Mouse (Mus musculus) left cerebral cortex, adult 9 months (tissue): ENCODE results near the gene Cdk10.
"Not testable (repeated sequence)": the region's sequence is repeated elsewhere in the genome, so short reads cannot be mapped to it uniquely, and the experiment has no call there.

Experiments
- DNase-seq, 2 experiments: peaks; one replicate each; pipeline ENCODE4 v3.0.0; 2022; ENCODE audit warnings: low spot score in 2 of 2

The Cdk10 gene

GRCm38 (mm10) chr8:123224278-123225266, at the start of gene Cdk10:
TSS of gene Cdk10 (plus strand) at chr8:123224842.
- DNase-seq: peak; percentile 75 to 93

- DNase-seq: no peak
These were observed 43.3 kb upstream of the Cdk10 start for GRCm38 (mm10) chr8:123181391-123181790.

GRCm38 (mm10) chr8:123185566-123186409, 38.9 kb upstream of the Cdk10 start, which contains the start of gene Dpep1:
TSS of gene Dpep1 (plus strand) at chr8:123186242.
- DNase-seq: no peak

GRCm38 (mm10) chr8:123188006-123188405, 36.6 kb upstream of the Cdk10 start:
- DNase-seq: no peak

- DNase-seq: no peak
These were observed 35.8 kb upstream of the Cdk10 start for GRCm38 (mm10) chr8:123188841-123189240.

GRCm38 (mm10) chr8:123190678-123191077, 34.0 kb upstream of the Cdk10 start:
- DNase-seq: peak; percentile 38 to 87

- DNase-seq: no peak
These were observed 32.7 kb upstream of the Cdk10 start for GRCm38 (mm10) chr8:123191908-123192307.

- DNase-seq: no peak
These were observed 30.9 kb upstream of the Cdk10 start for GRCm38 (mm10) chr8:123193771-123194170.

GRCm38 (mm10) chr8:123197016-123197415, 27.6 kb upstream of the Cdk10 start:
- DNase-seq: not testable (repeated sequence)

GRCm38 (mm10) chr8:123199864-123200263, 24.8 kb upstream of the Cdk10 start:
- no peak for DNase-seq

GRCm38 (mm10) chr8:123202288-123202687, 22.4 kb upstream of the Cdk10 start:
- DNase-seq: peak in 1 of 2 experiments; percentile 76

- DNase-seq: no peak
These were observed 21.1 kb upstream of the Cdk10 start for GRCm38 (mm10) chr8:123203571-123203970.

- DNase-seq: no peak
These were observed 12.8 kb upstream of the Cdk10 start for GRCm38 (mm10) chr8:123211876-123212275.

GRCm38 (mm10) chr8:123212321-123213117, 12.1 kb upstream of the Cdk10 start, which contains the start of the genes Chmp1a and Spata33:
TSS of gene Chmp1a (minus strand) at chr8:123212763.
TSS of gene Spata33 (plus strand) at chr8:123212832.
- peak in 1 of 2 experiments; percentile 87 for DNase-seq

- DNase-seq: no peak
These were observed 11.4 kb upstream of the Cdk10 start for GRCm38 (mm10) chr8:123213118-123213772.

- no peak for DNase-seq
These were observed 9.2 kb upstream of the Cdk10 start for GRCm38 (mm10) chr8:123215430-123215829.

- no peak for DNase-seq
These were observed 3.7 kb upstream of the Cdk10 start for GRCm38 (mm10) chr8:123220917-123221316.

- peak in 1 of 2 experiments; percentile 42 for DNase-seq
These were observed 3.8 kb downstream of the Cdk10 start for GRCm38 (mm10) chr8:123228416-123228815.

GRCm38 (mm10) chr8:123230326-123230725, 5.7 kb downstream of the Cdk10 start:
- not testable (repeated sequence) for DNase-seq

GRCm38 (mm10) chr8:123231742-123232141, 7.1 kb downstream of the Cdk10 start:
- peak in 1 of 2 experiments; percentile 27 for DNase-seq

- DNase-seq: peak in 1 of 2 experiments; percentile 38
These were observed 7.9 kb downstream of the Cdk10 start for GRCm38 (mm10) chr8:123232553-123232952.
